Mouse (Mus musculus) MEL (cell line): ENCODE measurements around the gene Slc25a25. TPM values are rescaled to one million over a fixed set of nuclear protein-coding genes. Genes with fewer than 3 reads are reported as not detected.

Experiments
- DNase-seq: peaks from one replicate; pipeline ENCODE4 v3.0.0; 2011; ENCODE audit warnings: low read depth, low spot score
- H3K27ac ChIP-seq: 2 replicates; pipeline ENCODE4 v1.5.1; 2012; ENCODE audit warnings: low read depth, mild to moderate bottlenecking, control low read depth, low read length, moderate library complexity; ENCODE audit not compliant: control insufficient read depth
- H3K27me3 ChIP-seq, 2 experiments: fragments of 150-350 bp in 1 of 2; sonication (generic) in 1 of 2; 2 replicates each; pipeline ENCODE4 v1.6.1; 2012; ENCODE audit warnings: low read length in 2 of 2, mild to moderate bottlenecking in 2 of 2, improper control_type of control experiment in 1 of 2, moderate library complexity in 1 of 2; ENCODE audit not compliant: insufficient read depth in 2 of 2, control insufficient read depth in 1 of 2
- H3K36me3 ChIP-seq, 2 experiments: 2 replicates each; pipeline ENCODE4 v1.6.1; 2012 to 2014; ENCODE audit warnings: low read length in 2 of 2, improper control_type of control experiment in 1 of 2, inconsistent platforms in 1 of 2, mild to moderate bottlenecking in 1 of 2; ENCODE audit not compliant: insufficient read depth in 2 of 2, control insufficient read depth in 1 of 2
- H3K4me1 ChIP-seq, 2 experiments: fragments of 150-350 bp in 1 of 2; sonication (generic) in 1 of 2; 2 replicates each; pipeline ENCODE4 v1.6.1; 2012; ENCODE audit warnings: low read length in 2 of 2, improper control_type of control experiment in 1 of 2, mild to moderate bottlenecking in 1 of 2; ENCODE audit not compliant: insufficient read depth in 2 of 2, control insufficient read depth in 1 of 2
- H3K4me3 ChIP-seq, 2 experiments: fragments of 150-350 bp in 1 of 2; sonication (generic) in 1 of 2; 2 replicates each; pipeline ENCODE4 v1.5.1; 2012; ENCODE audit warnings: low read depth in 2 of 2, low read length in 2 of 2, mild to moderate bottlenecking in 2 of 2, moderate library complexity in 2 of 2, control low read depth in 1 of 2, improper control_type of control experiment in 1 of 2; ENCODE audit not compliant: control insufficient read depth in 1 of 2, insufficient read depth in 1 of 2
- H3K79me2 ChIP-seq: 2 replicates; pipeline ENCODE4 v1.6.1; 2012; ENCODE audit warnings: mild to moderate bottlenecking, low read length, moderate library complexity; ENCODE audit not compliant: control insufficient read depth, poor library complexity, insufficient read depth
- H3K9ac ChIP-seq: 2 replicates; pipeline ENCODE4 v1.6.1; 2012; ENCODE audit warnings: low read depth, mild to moderate bottlenecking, control low read depth, low read length, moderate library complexity; ENCODE audit not compliant: control insufficient read depth, poor library complexity, severe bottlenecking
- H3K9me3 ChIP-seq: fragments of 150-350 bp; sonication (generic); replicated peaks from 2 replicates; pipeline ENCODE4 v1.6.1; 2012; ENCODE audit warnings: mild to moderate bottlenecking, low read length, improper control_type of control experiment, moderate library complexity; ENCODE audit not compliant: insufficient read depth
- BHLHE40 ChIP-seq: IDR thresholded peaks from 2 replicates; pipeline ENCODE4 v1.6.1; 2012; ENCODE audit warnings: low read depth, mild to moderate bottlenecking, inconsistent platforms, low read length, improper control_type of control experiment, borderline replicate concordance
- EP300 ChIP-seq, 2 experiments: IDR thresholded peaks; 2 replicates each; pipeline ENCODE4 v1.6.1; 2011; ENCODE audit warnings: improper control_type of control experiment in 2 of 2, low read length in 2 of 2, low read depth in 1 of 2, mild to moderate bottlenecking in 1 of 2
- GATA1 ChIP-seq: IDR thresholded peaks from 2 replicates; pipeline ENCODE4 v1.6.1; 2011; ENCODE audit warnings: low read depth, low read length, improper control_type of control experiment
- HCFC1 ChIP-seq: IDR thresholded peaks from 2 replicates; pipeline ENCODE4 v1.6.1; 2012; ENCODE audit warnings: low read depth, mild to moderate bottlenecking, inconsistent platforms, low read length, improper control_type of control experiment, moderate library complexity
- MAFK ChIP-seq: IDR thresholded peaks from 2 replicates; pipeline ENCODE4 v1.6.1; 2011; ENCODE audit warnings: low read depth, mild to moderate bottlenecking, low read length, improper control_type of control experiment, borderline replicate concordance
- MAX ChIP-seq: IDR thresholded peaks from 2 replicates; pipeline ENCODE4 v1.6.1; 2011; ENCODE audit warnings: low read length, improper control_type of control experiment
- MAZ ChIP-seq: IDR thresholded peaks from 2 replicates; pipeline ENCODE4 v1.6.1; 2012; ENCODE audit warnings: low read depth, mild to moderate bottlenecking, inconsistent platforms, low read length, improper control_type of control experiment
- MEF2A ChIP-seq: IDR thresholded peaks from 2 replicates; pipeline ENCODE4 v1.6.1; 2014; ENCODE audit warnings: low read depth, mild to moderate bottlenecking, inconsistent platforms, low read length, improper control_type of control experiment; ENCODE audit not compliant: poor library complexity, insufficient replicate concordance, severe bottlenecking; ENCODE audit errors: extremely low read depth
- MXI1 ChIP-seq: IDR thresholded peaks from 2 replicates; pipeline ENCODE4 v1.6.1; 2011; ENCODE audit warnings: mild to moderate bottlenecking, low read depth, low read length, improper control_type of control experiment
- MYB ChIP-seq: IDR thresholded peaks from 2 replicates; pipeline ENCODE4 v1.6.1; 2011; ENCODE audit warnings: mild to moderate bottlenecking, low read depth, low read length, improper control_type of control experiment
- MYC ChIP-seq: IDR thresholded peaks from 2 replicates; pipeline ENCODE4 v1.6.1; 2011; ENCODE audit warnings: low read depth, mild to moderate bottlenecking, low read length, improper control_type of control experiment, moderate library complexity
- NRF1 ChIP-seq: IDR thresholded peaks from 2 replicates; pipeline ENCODE4 v1.6.1; 2014; ENCODE audit warnings: low read depth, mild to moderate bottlenecking, inconsistent platforms, low read length, improper control_type of control experiment, moderate library complexity; ENCODE audit not compliant: poor library complexity, insufficient read depth, severe bottlenecking
- POLR2A ChIP-seq, 2 experiments: IDR thresholded peaks; 2 replicates each; pipeline ENCODE4 v1.6.1; 2011 to 2012; ENCODE audit warnings: low read length in 2 of 2, mild to moderate bottlenecking in 2 of 2, control low read depth in 1 of 2, improper control_type of control experiment in 1 of 2, low read depth in 1 of 2, moderate library complexity in 1 of 2; ENCODE audit not compliant: control insufficient read depth in 1 of 2, insufficient read depth in 1 of 2, poor library complexity in 1 of 2
- POLR2AphosphoS2 ChIP-seq: IDR thresholded peaks from 2 replicates; pipeline ENCODE4 v1.6.1; 2011; ENCODE audit warnings: low read length, improper control_type of control experiment
- RAD21 ChIP-seq: IDR thresholded peaks from 2 replicates; pipeline ENCODE4 v1.6.1; 2011; ENCODE audit warnings: mild to moderate bottlenecking, low read depth, low read length, improper control_type of control experiment
- RCOR1 ChIP-seq: IDR thresholded peaks from 2 replicates; pipeline ENCODE4 v1.6.1; 2012; ENCODE audit warnings: low read depth, mild to moderate bottlenecking, inconsistent platforms, low read length, improper control_type of control experiment
- SIN3A ChIP-seq: IDR thresholded peaks from 2 replicates; pipeline ENCODE4 v1.6.1; 2012; ENCODE audit warnings: low read length, improper control_type of control experiment, inconsistent platforms
- SMC3 ChIP-seq: IDR thresholded peaks from 2 replicates; pipeline ENCODE4 v1.6.1; 2011; ENCODE audit warnings: low read depth, low read length, improper control_type of control experiment
- TAL1 ChIP-seq: IDR thresholded peaks from 2 replicates; pipeline ENCODE4 v1.6.1; 2012; ENCODE audit warnings: mild to moderate bottlenecking, inconsistent platforms, low read length, moderate library complexity, mixed read lengths
- USF1 ChIP-seq: IDR thresholded peaks from 2 replicates; pipeline ENCODE4 v1.6.1; 2014; ENCODE audit warnings: low read depth, mild to moderate bottlenecking, inconsistent platforms, low read length, improper control_type of control experiment, moderate library complexity
- USF2 ChIP-seq, 2 experiments: IDR thresholded peaks; 2 replicates each; pipeline ENCODE4 v1.6.1; 2011 to 2012; ENCODE audit warnings: improper control_type of control experiment in 2 of 2, low read length in 2 of 2, borderline replicate concordance in 1 of 2, inconsistent platforms in 1 of 2, low read depth in 1 of 2, mild to moderate bottlenecking in 1 of 2; ENCODE audit not compliant: insufficient read depth in 1 of 2
- ZC3H11A ChIP-seq: IDR thresholded peaks from 2 replicates; pipeline ENCODE4 v1.6.1; 2012; ENCODE audit warnings: low read depth, mild to moderate bottlenecking, inconsistent platforms, low read length, improper control_type of control experiment
- ZMIZ1 ChIP-seq: IDR thresholded peaks from 2 replicates; pipeline ENCODE4 v1.6.1; 2012; ENCODE audit warnings: low read depth, mild to moderate bottlenecking, inconsistent platforms, low read length, improper control_type of control experiment, moderate library complexity
- ZNF384 ChIP-seq: IDR thresholded peaks from 2 replicates; pipeline ENCODE4 v1.6.1; 2012; ENCODE audit warnings: low read depth, mild to moderate bottlenecking, inconsistent platforms, low read length, improper control_type of control experiment
- polyA plus RNA-seq, 2 experiments: library from polyadenylated mRNA; stranded (reverse) in 1 of 2; unstranded in 1 of 2; fragments of >175 nt in 1 of 2; fragments of >200 nt in 1 of 2; gene quantifications; 2 replicates each; pipeline versions ENCODE4 v1.2.1 to v1.2.4; 2012; ENCODE audit warnings: low replicate concordance in 2 of 2, low read depth in 1 of 2; ENCODE audit not compliant: insufficient read length in 2 of 2, insufficient read depth in 1 of 2, missing spikeins in 1 of 2
- total RNA-seq: library from RNA; depleted of rRNA; stranded (reverse); fragments of 300-350 nt; gene quantifications from 2 replicates; pipeline ENCODE4 v1.2.3, GENCODE M21; 2012

Gene Slc25a25
- total and polyA plus RNA-seq, 3 experiments, result 22.3 to 32.5 TPM; not detected in 1

GRCm38 (mm10) chr2:32454633-32455032 is 3.4 kb upstream of the Slc25a25 start:
- no peak for DNase-seq
- Histone ChIP-seq H3K4me3 (no peak overlapping the region), H3K27me3 (no peaks in the 10 kb centered on the region), H3K27ac (no peak overlapping the region), H3K4me1 (peaks cover 0 to 13% of the 10 kb centered on the region in 2 experiments), H3K9me3 (no peaks in the 10 kb centered on the region), H3K9ac (no peak overlapping the region), H3K36me3 (peaks cover 0 to 15% of the 10 kb centered on the region in 2 experiments; a peak in 2 of 4 replicates), H3K79me2 (peaks cover 35% of the 10 kb centered on the region)
- TF ChIP-seq ZMIZ1, result no peak
- TF ChIP-seq MYC, result no peak
- no peak for TF ChIP-seq ZC3H11A
- no peak for TF ChIP-seq NRF1
- no peak for TF ChIP-seq RAD21
- TF ChIP-seq ZNF384, result no peak
- TF ChIP-seq MAZ, result no peak
- TF ChIP-seq SIN3A, result no peak
- no peak for TF ChIP-seq EP300 (IDR thresholded peaks at IDR 0.05; ENCODE audit: low read depth in 1 of 2, low read length in 2 of 2)
- TF ChIP-seq USF2 (IDR thresholded peaks at IDR 0.05; ENCODE audit: borderline replicate concordance in 1 of 2, insufficient read depth in 1 of 2, low read depth in 1 of 2, low read length in 2 of 2), result no peak
- TF ChIP-seq MYB, result no peak
- TF ChIP-seq MXI1, result no peak
- no peak for TF ChIP-seq BHLHE40
- no peak for TF ChIP-seq POLR2AphosphoS2

GRCm38 (mm10) chr2:32453641-32454303 is 2.5 kb upstream of the Slc25a25 start:
- Histone ChIP-seq H3K36me3 (peaks cover 0 to 21% of the 10 kb centered on the region in 2 experiments; a peak in 2 of 4 replicates), H3K27ac (no peak overlapping the region), H3K79me2 (peaks cover 41% of the 10 kb centered on the region), H3K27me3 (no peaks in the 10 kb centered on the region), H3K4me1 (peaks cover 0 to 13% of the 10 kb centered on the region in 2 experiments), H3K9ac (peak overlapping the region; percentile 76), H3K9me3 (no peaks in the 10 kb centered on the region), H3K4me3 (peak overlapping the region; percentile 5 to 20)
- DNase-seq, result peak; percentile 41
- TF ChIP-seq TAL1, result no peak
- TF ChIP-seq USF1, result no peak
- TF ChIP-seq ZMIZ1, result no peak
- TF ChIP-seq MEF2A, result no peak
- TF ChIP-seq MAX, result 0 out of 2 replicates have a peak, but pooled peaks have one; percentile 37
- peak; percentile 47 for TF ChIP-seq MXI1
- no peak for TF ChIP-seq SMC3
- TF ChIP-seq BHLHE40, result no peak
- TF ChIP-seq SIN3A, result no peak
- TF ChIP-seq POLR2AphosphoS2, result no peak
- TF ChIP-seq RCOR1, result no peak
- no peak for TF ChIP-seq GATA1
- TF ChIP-seq HCFC1, result no peak
- TF ChIP-seq POLR2A (IDR thresholded peaks at IDR 0.05; ENCODE audit: control insufficient read depth in 1 of 2, insufficient read depth in 1 of 2, low read depth in 1 of 2, low read length in 2 of 2, poor library complexity in 1 of 2), result no peak
- no peak for TF ChIP-seq MAFK
